ENCODE assay signal across 18 mouse cellular contexts in genomic region chr2:162591388-162591787, GRCm38 (mm10).
"Had no signal": no experiment of that assay in that cellular context is flagged by ENCODE, and none has a peak within 500 bp of the region (broad histone marks: within the 10 kb centered on the region; RNA-seq: fewer than 3 reads in every experiment).

No protein-coding gene starts in this region.

- H3K4me2 ChIP-seq: lung, embryonic 14.5 days; midbrain, embryonic 13.5 days; neural tube, embryonic 13.5 days; neural tube, embryonic 15.5 days had no signal

- DNase-seq: lung, adult 18-20 months; lung, embryonic 14.5 days; lung, postnatal 10 days; lung, postnatal 4 days; retina, postnatal 1 day; right cerebral cortex, adult 18-20 months; right cerebral cortex, postnatal 25 days; right cerebral cortex, postnatal 4 days; spleen, adult 18-20 months; thymus, adult 18-20 months; thymus, postnatal 14 days; thymus, postnatal 36 days had no signal

- H3K9me3 ChIP-seq: midbrain, embryonic 10.5 days; midbrain, embryonic 13.5 days; neural tube, embryonic 13.5 days; neural tube, embryonic 15.5 days had no signal

- H3K4me3 ChIP-seq: midbrain, embryonic 10.5 days; midbrain, embryonic 13.5 days; myocyte; neural tube, embryonic 13.5 days; neural tube, embryonic 15.5 days had no signal

- ATAC-seq: midbrain, embryonic 13.5 days; midbrain, embryonic 16.5 days had no signal

- H3K9ac ChIP-seq: lung, embryonic 14.5 days; midbrain, embryonic 13.5 days; neural tube, embryonic 13.5 days; neural tube, embryonic 15.5 days had no signal

- H3K36me3 ChIP-seq: midbrain, embryonic 10.5 days; midbrain, embryonic 13.5 days; neural tube, embryonic 13.5 days; neural tube, embryonic 15.5 days had no signal

- H3K4me1 ChIP-seq: midbrain, embryonic 10.5 days; midbrain, embryonic 13.5 days; neural tube, embryonic 15.5 days had no signal

- H3K27me3 ChIP-seq: midbrain, embryonic 13.5 days; neural tube, embryonic 13.5 days; neural tube, embryonic 15.5 days had no signal

- H3K27ac ChIP-seq: midbrain, embryonic 10.5 days; midbrain, embryonic 13.5 days; neural tube, embryonic 13.5 days; neural tube, embryonic 15.5 days had no signal
